ENCODE assay signal across 22 mouse cellular contexts in genomic region chr7:78179996-78180665, GRCm38 (mm10).
DNase-seq lines count a peak whose midpoint lies in the region; ATAC-seq and TF ChIP-seq lines count a peak whose summit lies in the region.
"Had no signal": no experiment of that assay in that cellular context is flagged by ENCODE, and none has a peak within 500 bp of the region (broad histone marks: within the 10 kb centered on the region; RNA-seq: fewer than 3 reads in every experiment).

No protein-coding gene starts in this region.

- no peaks in the 10 kb centered on the region for H3K27me3 ChIP-seq in forebrain, postnatal 0 days (ENCODE audit: insufficient read depth, low read length)
- H3K27me3 ChIP-seq in forebrain, embryonic 12.5 days = no peaks in the 10 kb centered on the region
- no peaks in the 10 kb centered on the region for H3K27me3 ChIP-seq in kidney, postnatal 0 days (ENCODE audit: insufficient read depth, low read length)
- H3K27me3 ChIP-seq: embryonic facial prominence, embryonic 15.5 days; heart, embryonic 15.5 days; neural tube, embryonic 13.5 days had no signal

- ATAC-seq in forebrain, postnatal 0 days = no peak
- no peak for ATAC-seq in forebrain, embryonic 12.5 days (ENCODE audit: low FRiP score)
- no peak for ATAC-seq in kidney, postnatal 0 days (replicated peaks; ENCODE audit: low FRiP score, low read depth)
- ATAC-seq: activated CD4-positive, CD25-positive, alpha-beta regulatory T cell, adult 4 months; lung, postnatal 0 days had no signal

- no peaks in the 10 kb centered on the region for H3K36me3 ChIP-seq in forebrain, postnatal 0 days (ENCODE audit: insufficient read depth)
- H3K36me3 ChIP-seq in forebrain, embryonic 12.5 days (replicated peaks) = no peaks in the 10 kb centered on the region
- H3K36me3 ChIP-seq in kidney, postnatal 0 days (ENCODE audit: insufficient read depth, low read length) = no peaks in the 10 kb centered on the region
- H3K36me3 ChIP-seq: embryonic facial prominence, embryonic 15.5 days; heart, embryonic 15.5 days; midbrain, embryonic 10.5 days; neural tube, embryonic 13.5 days had no signal

- 50% methylated on average over 4 of the region's 4 CpGs for WGBS in forebrain, postnatal 0 days
- 81% methylated on average over 4 of the region's 4 CpGs for WGBS in forebrain, embryonic 12.5 days
- WGBS in kidney, postnatal 0 days = 77% methylated on average over 4 of the region's 4 CpGs

- DNase-seq in cerebellum, postnatal 10 days = peak; percentile 11 to 26
- DNase-seq in cerebellum, postnatal 25 days = no peak
- DNase-seq in forebrain, postnatal 0 days = peak; percentile 39
- DNase-seq in kidney, postnatal 0 days (ENCODE audit: low spot score) = peak; percentile 58
- no peak for DNase-seq in kidney, adult 11 months
- DNase-seq in brain, adult 2 months (ENCODE audit: low read depth, low spot score) = peak; percentile 37
- DNase-seq in layer of hippocampus, adult 2 months (ENCODE audit: low spot score in 2 of 2) = no peak
- DNase-seq: adrenal gland, adult 8-10 months; gastrocnemius, postnatal 36 days; heart, postnatal 36 days; kidney, adult 18-20 months; right cerebral cortex, adult 18-20 months; right cerebral cortex, postnatal 4 days; thymus, postnatal 25 days had no signal

- H3K4me1 ChIP-seq in forebrain, postnatal 0 days (ENCODE audit: insufficient read depth) = no peaks in the 10 kb centered on the region
- peaks cover 5% of the 10 kb centered on the region; the same call in 1 of the 2 replicates for H3K4me1 ChIP-seq in forebrain, embryonic 12.5 days
- no peaks in the 10 kb centered on the region for H3K4me1 ChIP-seq in kidney, postnatal 0 days (replicated peaks; ENCODE audit: insufficient read depth, low read length)
- H3K4me1 ChIP-seq: embryonic facial prominence, embryonic 15.5 days; heart, embryonic 15.5 days; neural tube, embryonic 13.5 days had no signal

- no peak overlapping the region for H3K4me2 ChIP-seq in forebrain, postnatal 0 days (ENCODE audit: low read depth)
- no peak overlapping the region for H3K4me2 ChIP-seq in forebrain, embryonic 12.5 days
- no peak overlapping the region for H3K4me2 ChIP-seq in kidney, postnatal 0 days (ENCODE audit: low read length)
- H3K4me2 ChIP-seq: embryonic facial prominence, embryonic 15.5 days; heart, embryonic 15.5 days; neural tube, embryonic 13.5 days had no signal

- no peak for TF ChIP-seq CTCF in forebrain, postnatal 0 days (IDR thresholded peaks at IDR 0.05; ENCODE audit: low read depth)
- no peak for TF ChIP-seq CTCF in kidney, postnatal 0 days (IDR thresholded peaks at IDR 0.05; ENCODE audit: low read depth)
- TF ChIP-seq CTCF in layer of hippocampus, adult 2 months (conservative IDR thresholded peaks at IDR 0.05) = no peak

- no peak overlapping the region for H3K9ac ChIP-seq in forebrain, postnatal 0 days
- no peak overlapping the region for H3K9ac ChIP-seq in forebrain, embryonic 12.5 days
- H3K9ac ChIP-seq in kidney, postnatal 0 days (ENCODE audit: low read depth, low read length) = no peak overlapping the region
- H3K9ac ChIP-seq: embryonic facial prominence, embryonic 15.5 days; heart, embryonic 15.5 days; neural tube, embryonic 13.5 days had no signal

- no peak overlapping the region for H3K27ac ChIP-seq in forebrain, postnatal 0 days (ENCODE audit: low read depth, low read length)
- no peak overlapping the region for H3K27ac ChIP-seq in forebrain, embryonic 12.5 days
- no peak overlapping the region for H3K27ac ChIP-seq in kidney, postnatal 0 days
- H3K27ac ChIP-seq in layer of hippocampus, adult 2 months = no peak overlapping the region
- H3K27ac ChIP-seq: embryonic facial prominence, embryonic 15.5 days; heart, embryonic 15.5 days; left cerebral cortex, adult 2 months; midbrain, embryonic 10.5 days; neural tube, embryonic 13.5 days had no signal

- no peak overlapping the region for H3K4me3 ChIP-seq in forebrain, postnatal 0 days (ENCODE audit: low read depth, low read length)
- H3K4me3 ChIP-seq in forebrain, embryonic 12.5 days (replicated peaks) = no peak overlapping the region
- no peak overlapping the region for H3K4me3 ChIP-seq in kidney, postnatal 0 days (replicated peaks; ENCODE audit: low read depth, low read length)
- no peak overlapping the region for H3K4me3 ChIP-seq in layer of hippocampus, adult 2 months
- H3K4me3 ChIP-seq: embryonic facial prominence, embryonic 15.5 days; heart, embryonic 15.5 days; left cerebral cortex, adult 2 months; midbrain, embryonic 10.5 days; neural tube, embryonic 13.5 days had no signal

- no peaks in the 10 kb centered on the region for H3K9me3 ChIP-seq in forebrain, postnatal 0 days (ENCODE audit: low read length)
- no peaks in the 10 kb centered on the region for H3K9me3 ChIP-seq in forebrain, embryonic 12.5 days
- no peaks in the 10 kb centered on the region for H3K9me3 ChIP-seq in kidney, postnatal 0 days (replicated peaks; ENCODE audit: low read length)
- H3K9me3 ChIP-seq: embryonic facial prominence, embryonic 15.5 days; heart, embryonic 15.5 days; midbrain, embryonic 10.5 days; neural tube, embryonic 13.5 days had no signal

Comparison
In these comparisons a context has a peak if more than half of its experiments do, and no peak if none do; other contexts are left out.
1. DNase-seq: peak in cerebellum, postnatal 10 days (2 of 2), forebrain, postnatal 0 days (single experiment), kidney, postnatal 0 days (single experiment) and brain, adult 2 months (single experiment); none in cerebellum, postnatal 25 days (0 of 2), kidney, adult 11 months (single experiment) and layer of hippocampus, adult 2 months (0 of 2).